Mouse (Mus musculus): ENCODE results near the gene Vps51. TPM values are rescaled to one million over a fixed set of nuclear protein-coding genes. Genes with fewer than 3 reads are reported as not detected.
"Not testable (repeated sequence)": the region's sequence is repeated elsewhere in the genome, so short reads cannot be mapped to it uniquely, and the experiment has no call there.

The Vps51 gene
- polyA plus RNA-seq, 1 experiment from 2014 or later, result 77.5 TPM

DNA sequence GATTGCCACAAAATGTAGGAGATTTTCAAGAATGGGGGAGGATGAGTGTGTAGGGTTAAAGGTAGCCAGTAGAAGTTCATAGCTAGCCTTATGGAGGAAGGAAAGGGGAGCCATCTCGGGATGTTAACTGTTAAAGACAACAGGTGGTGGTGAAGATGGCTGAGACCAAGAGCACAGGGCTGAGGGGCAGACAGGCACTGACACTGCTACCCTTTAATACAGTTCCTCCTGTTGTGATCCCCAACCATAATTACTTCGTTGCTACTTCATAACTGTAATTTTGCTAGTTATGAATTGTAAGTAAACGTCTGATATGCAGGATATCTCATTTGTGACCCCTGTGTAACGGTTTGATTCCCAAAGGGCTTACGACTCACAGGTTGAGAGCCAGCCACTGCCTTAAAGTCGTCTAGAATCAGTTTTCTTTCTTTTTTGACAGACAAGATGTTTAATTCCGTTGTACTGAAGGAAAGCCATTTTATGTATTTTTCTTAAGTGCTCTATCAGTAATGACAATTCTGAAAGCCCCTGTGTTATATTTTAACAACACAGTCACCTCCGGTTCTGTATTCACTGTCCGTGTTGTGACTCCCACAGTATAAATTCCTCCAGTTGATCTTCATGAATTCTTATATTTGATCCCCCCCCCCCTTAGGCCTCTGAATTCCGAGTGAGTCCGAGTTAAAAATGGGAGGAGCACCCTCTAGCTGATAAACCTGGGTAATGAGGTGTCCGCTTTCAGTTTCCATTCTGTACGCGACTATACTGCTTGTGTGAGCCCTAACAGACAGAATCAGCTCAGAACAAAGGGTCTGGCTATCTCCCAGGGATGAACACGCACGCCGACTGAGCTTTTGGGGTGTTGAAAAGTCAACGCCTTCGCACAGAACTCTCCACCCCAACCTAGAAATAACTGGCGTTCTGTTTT, 31.4 kb downstream of the Vps51 start:
- peak overlapping the region; percentile 98 for H3K27ac ChIP-seq
- no peaks in the 10 kb centered on the region for H3K9me3 ChIP-seq
- peak overlapping the region; percentile 93 for H3K4me2 ChIP-seq
- peak overlapping the region; percentile 89 for H3K9ac ChIP-seq
- peak overlapping the region; percentile 92 for H3K4me3 ChIP-seq
- 12% methylated on average over 20 of the region's 20 CpGs for WGBS
- H3K36me3 ChIP-seq, result peaks cover 25% of the 10 kb centered on the region
- ATAC-seq (ENCODE audit: borderline replicate concordance, extremely low read depth, low FRiP score, low TSS enrichment), result peak; percentile 21; the same call in 1 of the 2 replicates
- H3K27me3 ChIP-seq, result no peaks in the 10 kb centered on the region
- peaks cover 25% of the 10 kb centered on the region for H3K4me1 ChIP-seq

DNA sequence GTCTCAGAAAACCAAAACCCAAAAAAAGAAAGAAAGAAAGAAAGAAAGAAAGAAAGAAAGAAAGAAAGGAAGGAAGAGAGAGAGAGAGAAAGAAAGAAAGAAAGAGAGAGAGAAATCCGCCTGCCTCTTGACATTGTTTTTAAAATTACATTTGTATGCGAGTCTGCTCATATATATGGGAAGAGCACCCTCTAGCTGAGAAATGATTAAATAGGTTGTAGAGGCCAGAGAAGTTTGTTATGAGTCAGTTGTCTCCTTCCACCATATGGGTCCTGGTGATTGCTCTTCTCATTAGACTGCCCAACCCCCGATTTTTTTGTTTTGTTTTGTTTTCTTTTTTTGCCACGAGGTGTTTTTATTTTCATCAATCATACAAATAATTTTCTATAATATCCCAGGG, 32.9 kb downstream of the Vps51 start:
- H3K27ac ChIP-seq; H3K27me3 ChIP-seq; H3K9me3 ChIP-seq; H3K9ac ChIP-seq; H3K4me2 ChIP-seq; ATAC-seq (ENCODE audit: borderline replicate concordance, extremely low read depth, low FRiP score, low TSS enrichment); H3K4me3 ChIP-seq: not testable (repeated sequence)
- WGBS, result 33% methylated on average over 4 of the region's 4 CpGs
- H3K36me3 ChIP-seq, result peaks cover 10% of the 10 kb centered on the region
- H3K4me1 ChIP-seq, result peaks cover 25% of the 10 kb centered on the region

DNA sequence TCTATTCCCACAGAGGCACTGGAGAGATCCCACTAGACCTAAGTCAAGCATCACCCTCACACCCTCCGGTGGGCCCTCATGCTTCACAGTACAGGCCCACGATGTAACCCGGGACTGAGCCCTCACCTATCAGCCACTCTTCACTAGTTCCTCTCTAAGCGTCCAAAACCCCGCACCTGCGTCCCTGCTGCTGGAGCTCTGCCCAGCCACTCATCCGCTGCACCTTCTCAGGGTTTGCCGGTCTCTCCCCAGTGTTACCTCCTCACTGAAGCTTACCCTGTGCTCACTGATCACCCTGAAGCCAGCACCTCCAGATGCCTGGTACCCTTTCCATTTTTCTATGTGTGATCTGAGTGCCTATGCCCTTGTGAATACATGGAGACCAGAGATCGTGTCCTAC, 34.7 kb downstream of the Vps51 start:
- Histone ChIP-seq H3K36me3 (no peaks in the 10 kb centered on the region), H3K4me3 (no peak overlapping the region), H3K9me3 (no peaks in the 10 kb centered on the region), H3K27me3 (no peaks in the 10 kb centered on the region), H3K4me2 (no peak overlapping the region), H3K27ac (no peak overlapping the region), H3K9ac (no peak overlapping the region), H3K4me1 (peaks cover 10% of the 10 kb centered on the region)
- 70% methylated on average over 9 of the region's 9 CpGs for WGBS
- ATAC-seq (ENCODE audit: borderline replicate concordance, extremely low read depth, low FRiP score, low TSS enrichment), result no peak

DNA sequence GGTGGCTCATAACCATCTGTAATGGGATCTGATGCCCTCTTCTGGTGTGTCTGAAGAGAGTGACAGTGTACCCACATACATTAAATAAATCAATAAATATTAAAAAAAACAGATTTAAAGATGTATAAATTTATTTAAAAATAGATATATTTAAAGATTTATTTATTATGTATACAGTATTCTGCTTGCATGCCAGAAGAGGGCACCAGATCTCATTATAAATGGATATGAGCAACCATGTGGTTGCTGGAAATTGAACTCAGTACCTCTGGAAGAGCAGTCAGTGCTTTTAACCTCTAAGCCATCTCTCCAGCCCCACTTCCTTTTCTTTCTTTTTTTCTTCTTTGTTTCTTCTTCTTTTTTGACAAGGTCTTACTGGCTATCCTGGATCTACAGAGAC, 37.0 kb downstream of the Vps51 start:
- H3K4me3 ChIP-seq, result no peak overlapping the region
- no peak overlapping the region for H3K27ac ChIP-seq
- no peak overlapping the region for H3K4me2 ChIP-seq
- no peaks in the 10 kb centered on the region for H3K36me3 ChIP-seq
- H3K27me3 ChIP-seq, result no peaks in the 10 kb centered on the region
- no peaks in the 10 kb centered on the region for H3K9me3 ChIP-seq
- no peak for ATAC-seq (ENCODE audit: borderline replicate concordance, extremely low read depth, low FRiP score, low TSS enrichment)
- H3K4me1 ChIP-seq, result peaks cover 2% of the 10 kb centered on the region
- H3K9ac ChIP-seq, result no peak overlapping the region

DNA sequence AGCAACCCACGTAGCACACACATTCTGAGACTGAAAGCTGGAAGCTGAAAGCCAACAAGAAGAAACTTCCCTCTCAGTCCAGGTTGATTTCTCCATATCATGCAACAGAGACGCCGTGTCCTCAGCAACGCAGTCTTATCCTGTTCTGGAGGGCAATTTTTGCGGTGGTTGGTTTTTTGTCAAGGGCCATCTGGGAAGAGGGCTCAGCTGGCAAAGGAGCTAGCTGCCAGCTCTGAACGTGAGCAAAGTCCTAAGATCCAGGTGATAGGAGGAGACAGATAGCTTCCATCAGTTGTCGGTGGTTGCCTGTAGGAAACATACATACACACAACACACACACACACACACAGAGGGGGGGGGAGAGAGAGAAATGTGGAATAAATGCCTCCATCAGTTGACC, 38.7 kb downstream of the Vps51 start:
- no peaks in the 10 kb centered on the region for H3K36me3 ChIP-seq
- no peak overlapping the region for H3K4me2 ChIP-seq
- no peak overlapping the region for H3K27ac ChIP-seq
- no peak for ATAC-seq (ENCODE audit: borderline replicate concordance, extremely low read depth, low FRiP score, low TSS enrichment)
- no peaks in the 10 kb centered on the region for H3K4me1 ChIP-seq
- 73% methylated on average over 7 of the region's 7 CpGs for WGBS
- no peaks in the 10 kb centered on the region for H3K9me3 ChIP-seq
- H3K4me3 ChIP-seq, result no peak overlapping the region
- H3K9ac ChIP-seq, result no peak overlapping the region
- no peaks in the 10 kb centered on the region for H3K27me3 ChIP-seq

DNA sequence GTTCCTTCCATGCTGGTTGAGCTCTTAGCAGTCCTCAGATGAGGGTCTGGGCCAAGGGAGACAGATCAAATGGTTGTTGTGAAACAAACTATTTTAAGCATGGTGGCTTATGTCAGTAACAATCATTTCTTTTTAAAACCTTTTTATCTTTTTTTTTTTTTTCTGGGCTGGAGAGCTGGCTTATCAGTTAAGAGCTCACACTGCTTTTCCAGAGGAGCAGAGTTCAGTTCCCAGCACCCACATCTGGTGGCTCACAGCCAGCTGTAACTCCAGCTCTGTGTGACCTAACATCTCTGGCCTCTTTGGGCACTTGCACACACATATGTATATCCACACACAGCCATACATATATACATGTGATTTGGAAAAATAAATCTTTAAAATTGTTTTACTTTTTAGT, 39.3 kb downstream of the Vps51 start:
- Histone ChIP-seq H3K4me3 (no peak overlapping the region), H3K27ac (no peak overlapping the region), H3K4me2 (no peak overlapping the region), H3K36me3 (no peaks in the 10 kb centered on the region), H3K4me1 (no peaks in the 10 kb centered on the region), H3K9ac (no peak overlapping the region), H3K27me3 (no peaks in the 10 kb centered on the region), H3K9me3 (no peaks in the 10 kb centered on the region)
- ATAC-seq (ENCODE audit: borderline replicate concordance, extremely low read depth, low FRiP score, low TSS enrichment), result no peak

DNA sequence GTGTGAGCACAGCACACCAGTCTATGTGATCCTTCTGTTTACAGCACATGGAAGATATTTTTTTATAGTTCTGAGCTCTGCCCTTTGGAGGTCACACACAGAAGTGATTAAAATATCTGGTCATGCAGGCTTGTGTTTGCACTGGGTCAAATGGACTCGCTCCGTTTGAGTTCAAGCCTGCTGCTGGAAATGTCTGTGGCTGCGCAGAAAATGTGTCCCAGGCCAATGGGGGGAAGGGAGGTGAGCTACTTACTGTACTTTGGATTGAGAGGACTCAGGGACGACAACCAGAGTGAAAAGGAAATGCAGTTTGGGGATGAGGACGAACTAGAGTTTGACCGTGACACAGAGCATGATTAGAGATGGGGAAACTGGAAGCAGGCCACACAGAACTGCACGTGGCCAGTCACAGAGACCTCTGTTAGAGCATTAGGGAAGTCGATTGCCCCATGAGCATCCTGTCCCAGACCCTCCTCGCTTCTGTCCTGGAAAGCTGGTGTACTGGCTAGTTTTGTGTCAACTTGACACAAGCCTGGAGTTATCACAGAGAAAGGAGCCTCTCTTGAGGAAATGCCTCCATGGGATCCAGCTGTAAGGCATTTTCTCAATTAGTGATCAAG, 41.0 kb downstream of the Vps51 start:
- 68% methylated on average over 9 of the region's 9 CpGs for WGBS
- Histone ChIP-seq H3K4me2 (no peak overlapping the region), H3K4me3 (no peak overlapping the region), H3K9me3 (no peaks in the 10 kb centered on the region), H3K9ac (no peak overlapping the region), H3K27ac (no peak overlapping the region), H3K27me3 (no peaks in the 10 kb centered on the region; the same call in 1 of the 2 replicates), H3K4me1 (no peaks in the 10 kb centered on the region), H3K36me3 (no peaks in the 10 kb centered on the region)
- ATAC-seq (ENCODE audit: borderline replicate concordance, extremely low read depth, low FRiP score, low TSS enrichment), result no peak

DNA sequence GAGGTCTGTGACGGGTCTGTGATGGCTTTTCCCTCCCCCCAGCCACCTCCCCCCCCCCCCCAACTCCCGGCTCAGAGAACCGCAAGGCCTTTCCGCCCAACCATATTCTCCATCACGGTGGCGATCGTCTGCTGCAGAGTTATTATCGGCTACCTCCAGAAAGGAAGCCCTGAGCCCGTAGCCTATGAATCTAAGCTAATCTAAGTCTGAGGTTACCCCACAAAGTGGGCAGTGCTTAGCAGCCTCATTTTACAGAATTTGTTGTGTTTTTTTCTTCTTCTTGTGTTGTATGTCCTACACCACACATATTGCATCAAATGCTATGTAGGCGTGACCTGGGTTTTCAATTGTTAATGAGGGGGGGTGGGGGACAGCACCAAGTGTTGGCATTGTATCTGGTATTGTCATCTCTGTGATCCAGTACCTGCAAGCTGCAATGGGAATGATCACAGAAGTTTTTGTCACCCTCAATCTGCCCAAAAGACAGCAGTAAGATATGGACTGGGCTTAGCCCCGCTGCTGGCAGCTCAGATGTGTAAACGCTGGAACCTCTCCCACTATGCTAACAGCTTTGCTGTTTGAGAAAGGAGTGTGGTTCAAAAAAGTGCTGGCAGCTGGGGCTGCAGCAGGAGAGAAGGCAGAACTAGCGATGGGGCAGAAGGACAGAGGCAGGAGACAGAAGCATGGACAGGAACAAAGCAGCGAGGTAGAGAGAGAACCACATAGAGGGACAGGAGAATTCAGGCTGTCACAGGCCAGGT, 46.3 kb downstream of the Vps51 start:
- no peak overlapping the region for H3K4me3 ChIP-seq
- H3K27ac ChIP-seq, result no peak overlapping the region
- H3K27me3 ChIP-seq, result no peaks in the 10 kb centered on the region; the same call in 1 of the 2 replicates
- H3K9me3 ChIP-seq, result no peaks in the 10 kb centered on the region
- no peaks in the 10 kb centered on the region for H3K4me1 ChIP-seq
- no peaks in the 10 kb centered on the region for H3K36me3 ChIP-seq
- H3K4me2 ChIP-seq, result no peak overlapping the region
- ATAC-seq (ENCODE audit: borderline replicate concordance, extremely low read depth, low FRiP score, low TSS enrichment), result no peak
- no peak overlapping the region for H3K9ac ChIP-seq
- WGBS, result 61% methylated on average over 14 of the region's 14 CpGs

DNA sequence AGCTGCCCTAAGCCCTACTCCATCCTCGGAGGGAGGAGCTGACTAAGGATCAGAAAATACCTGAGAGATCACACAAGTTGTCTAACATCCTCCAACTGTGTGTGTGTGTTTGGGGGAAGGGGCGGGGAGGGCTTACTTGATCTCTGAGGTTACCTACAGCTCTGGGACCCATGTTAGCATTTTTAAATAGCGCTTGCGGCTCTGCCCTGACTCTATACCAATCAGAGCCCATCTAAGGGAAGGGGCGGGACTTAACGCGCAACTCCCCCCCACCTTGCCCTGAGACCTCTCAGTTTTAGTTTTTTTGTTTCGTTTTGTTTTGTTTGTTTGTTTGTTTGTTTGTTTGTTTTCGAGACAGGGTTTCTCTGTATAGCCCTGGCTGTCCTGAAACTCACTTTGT, 47.6 kb downstream of the Vps51 start:
- Histone ChIP-seq H3K36me3 (no peaks in the 10 kb centered on the region), H3K9me3 (no peaks in the 10 kb centered on the region), H3K4me3 (no peak overlapping the region), H3K27ac (no peak overlapping the region), H3K9ac (no peak overlapping the region), H3K27me3 (no peaks in the 10 kb centered on the region; the same call in 1 of the 2 replicates), H3K4me1 (no peaks in the 10 kb centered on the region), H3K4me2 (no peak overlapping the region)
- no peak for ATAC-seq (ENCODE audit: borderline replicate concordance, extremely low read depth, low FRiP score, low TSS enrichment)
- 72% methylated on average over 9 of the region's 9 CpGs for WGBS

DNA sequence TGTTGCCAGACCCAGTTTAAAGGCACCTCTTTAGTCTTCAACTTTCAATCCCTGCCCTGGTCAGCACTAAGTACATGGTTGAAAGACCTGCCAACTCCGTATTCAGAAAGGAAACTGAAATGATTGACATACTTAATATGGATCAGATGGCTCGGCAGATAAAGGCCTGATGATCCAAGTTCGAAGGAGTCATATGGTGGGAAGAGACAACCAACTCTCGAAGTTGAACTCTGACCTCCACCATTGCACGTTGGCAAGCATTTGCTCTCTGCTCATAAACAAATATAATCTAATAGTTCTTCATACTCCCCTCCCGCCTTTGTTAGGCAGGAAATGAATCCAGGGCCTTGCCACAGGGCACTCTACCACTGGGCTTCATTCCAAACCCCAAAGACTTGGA, 48.0 kb downstream of the Vps51 start:
- Histone ChIP-seq H3K9ac (no peak overlapping the region), H3K27me3 (no peaks in the 10 kb centered on the region; the same call in 1 of the 2 replicates), H3K4me1 (peaks cover 2% of the 10 kb centered on the region; the same call in 1 of the 2 replicates), H3K27ac (no peak overlapping the region), H3K9me3 (no peaks in the 10 kb centered on the region), H3K4me2 (no peak overlapping the region), H3K4me3 (no peak overlapping the region), H3K36me3 (no peaks in the 10 kb centered on the region)
- ATAC-seq (ENCODE audit: borderline replicate concordance, extremely low read depth, low FRiP score, low TSS enrichment), result no peak
- WGBS, result 64% methylated on average over 6 of the region's 6 CpGs

DNA sequence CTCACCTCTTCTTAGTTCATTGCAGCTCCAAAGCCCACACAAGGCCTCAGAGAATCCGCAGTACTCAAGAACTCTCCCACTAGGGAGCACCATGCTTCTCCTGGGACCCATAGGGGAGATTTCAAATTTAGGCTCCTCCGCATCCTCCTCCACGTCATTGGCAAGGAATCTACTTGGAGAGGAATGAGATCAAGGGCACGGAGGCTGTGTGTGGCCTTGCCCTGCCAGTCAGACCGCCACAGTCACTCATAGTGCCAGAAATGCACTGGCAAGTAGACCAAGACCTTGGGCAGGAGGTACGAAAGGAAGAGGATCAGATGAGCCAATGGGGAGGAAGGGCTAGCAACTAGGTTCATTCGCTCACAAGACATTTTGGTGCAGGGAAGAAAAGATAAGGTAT, 53.1 kb downstream of the Vps51 start:
- Histone ChIP-seq H3K27me3 (no peaks in the 10 kb centered on the region), H3K4me1 (peaks cover 14% of the 10 kb centered on the region), H3K36me3 (no peaks in the 10 kb centered on the region), H3K4me3 (no peak overlapping the region), H3K27ac (peak overlapping the region; percentile 53; the same call in 1 of the 2 replicates), H3K9ac (no peak overlapping the region), H3K4me2 (no peak overlapping the region), H3K9me3 (no peaks in the 10 kb centered on the region)
- WGBS, result 58% methylated on average over 7 of the region's 7 CpGs
- no peak for ATAC-seq (ENCODE audit: borderline replicate concordance, extremely low read depth, low FRiP score, low TSS enrichment)

Measured in lung, embryonic 15.5 days (tissue).